Mouse (Mus musculus) urinary bladder, postnatal 4 days (tissue): Measurements from ENCODE around the gene Lcp1.
A peak's percentile ranks its signal among the peaks of the same experiment; 100 is the strongest.
"Not testable (repeated sequence)": the region's sequence is repeated elsewhere in the genome, so short reads cannot be mapped to it uniquely, and the experiment has no call there.

ENCODE experiments used
- DNase-seq, 2 experiments: peaks; one replicate each; pipeline ENCODE4 v3.0.0; 2021 to 2022; ENCODE audit warnings: low spot score in 2 of 2

Lcp1 gene

DNA sequence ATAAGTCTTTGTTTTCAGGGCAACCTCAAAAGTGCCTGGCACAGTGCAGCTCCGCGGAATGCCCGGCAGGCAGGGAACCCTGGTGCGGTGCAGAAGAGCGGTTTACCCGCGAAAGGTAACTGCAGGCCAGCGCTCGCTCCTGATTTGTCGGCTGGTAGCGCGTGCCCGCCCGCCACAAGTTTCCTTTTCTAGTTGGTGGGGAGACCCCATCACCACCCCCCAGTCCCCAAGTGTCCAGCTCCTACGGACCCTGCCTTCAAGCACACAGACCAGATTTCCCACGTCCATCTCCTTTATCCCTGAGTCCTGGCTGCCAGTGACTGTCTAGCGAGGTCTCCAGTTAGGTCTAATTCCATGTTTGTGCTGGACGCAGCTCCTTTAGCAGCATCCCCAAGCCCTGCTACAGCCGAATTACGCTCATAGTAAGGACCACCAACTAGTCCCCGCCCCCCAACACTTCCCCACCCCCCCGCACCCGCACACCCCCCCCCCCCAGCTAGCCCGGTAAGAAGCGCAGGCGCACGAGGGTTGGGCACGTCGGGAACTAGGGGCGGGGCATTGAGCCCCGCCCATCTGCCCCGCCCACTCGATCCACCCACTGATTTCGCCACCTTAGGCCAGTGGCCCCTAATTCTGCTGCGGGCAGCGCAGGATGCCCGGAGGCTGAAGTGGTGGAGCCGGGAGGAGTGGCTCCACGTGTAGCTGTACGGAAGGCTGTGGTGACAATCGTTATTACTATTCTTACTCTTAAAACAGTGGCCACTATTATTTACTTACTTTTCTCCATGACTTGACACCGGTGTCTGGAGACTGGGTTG, at the start of gene Lcp1, which contains the start of gene Lrrc63:
Lcp1 (plus strand) TSS at position 601 of the 818 bp plus-strand sequence.
Lrrc63 (minus strand) TSS at position 381 of the 818 bp plus-strand sequence.
- DNase-seq: peak; percentile 66 to 77

GRCm38 (mm10) chr14:75102956-75103355, 27.9 kb upstream of the Lcp1 start:
- DNase-seq: no peak

- DNase-seq: no peak
Measured at GRCm38 (mm10) chr14:75121658-75122057, 9.2 kb upstream of the Lcp1 start.

GRCm38 (mm10) chr14:75131324-75131935, 529 bp downstream of the Lcp1 start:
- no peak for DNase-seq

- no peak for DNase-seq
Measured at GRCm38 (mm10) chr14:75136119-75136966, 5.4 kb downstream of the Lcp1 start.

GRCm38 (mm10) chr14:75138503-75138902, 7.6 kb downstream of the Lcp1 start:
- DNase-seq: no peak

- DNase-seq: no peak
Measured at GRCm38 (mm10) chr14:75139225-75139624, 8.3 kb downstream of the Lcp1 start.

GRCm38 (mm10) chr14:75147706-75148105, 16.8 kb downstream of the Lcp1 start:
- DNase-seq: not testable (repeated sequence)

DNA sequence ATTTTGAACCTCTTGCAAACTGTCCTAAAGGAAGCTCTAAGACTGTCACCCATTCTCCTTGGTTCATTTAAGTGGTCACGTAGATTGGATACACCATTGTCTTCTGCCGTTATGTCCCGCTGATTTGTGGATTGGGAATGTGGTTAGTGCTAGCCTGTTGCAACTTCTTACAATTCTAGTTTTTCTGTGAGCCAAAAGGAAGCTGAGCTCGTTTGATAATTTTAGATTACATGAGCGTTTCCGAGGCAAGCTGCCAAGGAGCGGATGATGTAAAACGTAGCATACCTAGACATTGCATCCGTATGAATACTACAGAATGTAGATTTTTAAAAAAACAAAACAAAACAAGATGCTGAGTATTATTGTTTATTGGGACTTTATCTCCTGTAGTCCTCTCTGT, 17.3 kb downstream of the Lcp1 start:
- DNase-seq: no peak

DNA sequence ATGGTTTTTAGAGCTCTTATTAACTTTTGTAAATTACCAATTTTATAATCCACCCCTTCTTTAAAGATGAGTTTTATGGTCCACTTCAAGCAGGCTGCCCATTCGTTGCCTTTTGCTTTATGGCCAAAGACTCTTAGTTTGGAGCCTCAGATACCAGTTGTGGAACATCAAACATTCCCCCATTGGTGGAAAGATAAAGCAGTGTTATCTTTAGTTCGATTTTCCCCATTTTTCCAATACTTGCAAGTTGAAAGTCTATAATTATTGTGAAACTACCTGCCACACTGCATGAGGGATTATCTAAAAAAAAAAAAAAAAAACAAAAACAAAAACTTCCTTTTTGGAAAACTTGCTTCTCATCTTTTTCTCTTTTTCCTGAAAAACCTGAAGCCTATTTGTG, 19.8 kb downstream of the Lcp1 start:
- no peak for DNase-seq

DNA sequence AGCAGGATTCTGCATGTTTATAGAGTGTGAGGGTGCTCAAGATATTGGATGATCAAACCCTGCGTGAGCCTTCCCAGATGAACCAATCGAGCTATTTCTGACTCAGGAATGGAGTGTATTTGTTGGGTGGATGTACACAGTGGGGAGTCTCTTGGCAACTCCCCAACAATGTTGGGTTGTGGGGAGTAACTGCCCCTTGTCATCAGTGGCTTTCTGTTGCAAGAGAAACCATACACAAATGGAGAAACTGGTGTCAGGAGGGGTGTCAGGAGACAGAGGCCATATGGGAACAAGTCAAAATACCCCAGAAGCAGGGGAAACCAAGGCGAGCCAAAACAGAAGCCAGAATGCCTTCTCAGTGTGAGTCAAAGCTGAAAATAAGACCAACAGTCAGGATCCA, 20.2 kb downstream of the Lcp1 start:
- DNase-seq: no peak

GRCm38 (mm10) chr14:75154481-75154880, 23.6 kb downstream of the Lcp1 start:
- DNase-seq: no peak

DNA sequence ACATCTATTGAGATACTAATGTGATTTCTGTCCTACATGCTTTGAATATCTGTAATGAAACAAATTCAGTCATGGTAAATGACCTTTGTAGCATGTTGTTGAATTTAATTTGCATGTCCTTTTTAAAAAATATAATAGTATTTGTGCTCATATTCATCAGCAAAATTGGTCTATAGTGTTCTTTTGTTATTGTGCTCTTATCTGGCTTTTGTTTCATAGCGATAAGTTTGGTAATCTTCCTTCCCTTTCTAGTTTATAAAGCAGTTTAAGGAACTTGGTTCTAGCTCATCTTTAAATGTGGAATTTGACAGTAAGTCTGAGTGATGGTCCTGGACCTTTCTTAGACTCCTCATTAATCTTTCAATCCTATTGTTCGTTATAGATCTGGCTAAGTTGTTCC, 28.5 kb downstream of the Lcp1 start:
- DNase-seq: no peak

GRCm38 (mm10) chr14:75163866-75164265, 33.0 kb downstream of the Lcp1 start:
- DNase-seq: no peak

- no peak for DNase-seq
Measured at GRCm38 (mm10) chr14:75164345-75164744, 33.4 kb downstream of the Lcp1 start.

DNA sequence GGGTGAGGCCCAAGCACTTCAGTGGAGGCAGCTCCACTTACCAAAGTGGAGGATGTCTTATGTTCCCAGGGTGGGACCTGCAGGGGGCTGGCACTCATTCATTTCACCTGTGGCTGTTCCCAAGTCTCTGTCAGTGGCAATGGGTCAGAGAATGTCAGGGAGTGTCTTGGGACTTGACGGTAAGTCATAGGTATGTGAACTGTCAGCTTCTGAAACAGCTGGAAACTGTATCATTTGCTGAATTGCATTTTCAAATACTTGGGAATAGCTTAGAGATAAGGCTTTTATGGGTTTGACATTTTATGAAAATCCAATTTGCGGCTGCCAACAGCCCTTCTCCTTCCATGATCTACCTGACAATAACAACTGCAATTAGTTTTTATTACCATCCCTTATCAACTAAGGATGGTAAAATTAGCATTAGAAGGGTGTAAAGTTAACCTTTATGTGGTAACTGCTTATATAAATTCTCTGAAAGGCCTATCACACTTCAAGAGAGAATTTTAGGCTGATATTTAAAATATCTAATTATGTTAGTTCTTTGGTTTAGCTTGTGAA, 34.8 kb downstream of the Lcp1 start:
- DNase-seq: no peak

GRCm38 (mm10) chr14:75168501-75168900, 37.6 kb downstream of the Lcp1 start:
- no peak for DNase-seq

DNA sequence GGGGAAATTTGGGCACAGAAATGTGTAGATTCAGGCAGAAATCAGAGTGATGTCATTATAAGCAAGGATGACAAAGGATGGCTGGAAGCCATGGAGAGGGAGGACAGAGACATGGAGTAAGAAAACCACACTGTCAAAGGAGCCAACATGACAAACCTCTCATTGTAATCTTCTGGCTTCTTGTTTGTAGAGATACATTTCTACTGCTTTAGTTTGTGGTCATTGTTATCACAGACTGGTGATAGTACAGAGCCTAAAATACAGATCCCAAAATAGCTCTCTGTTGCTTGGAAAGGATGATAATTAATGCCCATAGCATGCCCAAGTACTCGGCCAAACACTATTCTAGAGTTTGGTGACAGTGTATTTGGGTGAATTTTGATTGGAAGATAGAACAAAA, 39.6 kb downstream of the Lcp1 start:
- DNase-seq: no peak

- DNase-seq: no peak
Measured at GRCm38 (mm10) chr14:75174296-75174695, 43.4 kb downstream of the Lcp1 start.

DNA sequence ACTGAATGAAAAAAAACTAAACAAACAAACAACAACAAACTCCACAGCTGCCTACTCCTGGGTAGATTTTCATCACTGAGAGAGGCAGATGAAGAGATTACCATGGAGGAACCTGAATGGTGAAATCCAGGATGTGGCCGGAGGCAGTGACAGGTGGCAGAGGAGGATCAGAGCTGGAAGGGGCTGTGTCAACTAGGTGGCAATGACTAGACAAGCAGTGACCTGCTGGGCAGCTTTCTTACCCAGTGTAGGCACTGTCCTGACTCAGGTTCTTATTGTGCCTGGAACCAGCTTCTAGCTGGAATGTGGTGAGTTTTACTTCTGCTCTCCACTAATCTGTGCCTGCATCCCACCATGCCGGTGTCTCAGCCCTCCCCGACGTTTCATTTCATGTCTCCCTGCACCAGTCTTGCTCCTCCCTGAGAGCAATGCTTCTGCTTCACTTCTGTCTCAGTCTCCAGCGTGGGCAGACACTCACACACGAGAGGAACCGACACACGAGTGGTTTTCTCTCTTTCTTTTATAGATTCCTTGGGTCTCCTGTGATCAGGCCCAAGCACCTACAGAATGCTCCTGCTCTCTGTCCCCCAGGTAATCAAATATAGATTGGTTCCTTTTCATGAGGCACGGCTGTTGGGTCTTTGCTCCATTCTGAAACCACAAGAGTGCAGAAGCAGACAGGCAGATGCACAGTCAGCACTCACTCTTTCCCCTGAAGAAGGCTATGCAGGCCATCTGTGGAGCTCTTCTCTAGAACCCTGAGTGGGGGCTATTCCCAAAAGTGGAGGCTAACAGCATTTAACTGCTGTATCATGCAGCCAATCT, 44.0 kb downstream of the Lcp1 start:
- no peak for DNase-seq

- no peak for DNase-seq
Measured at GRCm38 (mm10) chr14:75175781-75176180, 44.9 kb downstream of the Lcp1 start.
